8 mouse cellular contexts compared by ENCODE assay signal in genomic region chr6:71831581-71831960, GRCm38 (mm10). TPM values are rescaled to one million over a fixed set of nuclear protein-coding genes. Genes with fewer than 3 reads are reported as not detected.
DNase-seq lines count a peak whose midpoint lies in the region; ATAC-seq and TF ChIP-seq lines count a peak whose summit lies in the region.

No protein-coding gene starts in this region.

- H3K27ac ChIP-seq in heart, embryonic 12.5 days (ENCODE audit: poor library complexity, severe bottlenecking) = peak overlapping the region; percentile 93
- peak overlapping the region; percentile 95 for H3K27ac ChIP-seq in kidney, postnatal 0 days
- peak overlapping the region; percentile 98 for H3K27ac ChIP-seq in liver, embryonic 11.5 days (ENCODE audit: low read depth, low read length)
- peak overlapping the region; percentile 86 for H3K27ac ChIP-seq in stomach, embryonic 14.5 days (ENCODE audit: low read length)

- WGBS in heart, embryonic 12.5 days = 0% methylated on average over 21 of the region's 21 CpGs
- 3% methylated on average over 21 of the region's 21 CpGs for WGBS in kidney, postnatal 0 days
- WGBS in liver, embryonic 11.5 days = under 1% methylated on average over 21 of the region's 21 CpGs
- whole genome bisulfite sequencing in stomach, embryonic 14.5 days = under 1% methylated on average over 21 of the region's 21 CpGs

- no peak for TF ChIP-seq CTCF in kidney, postnatal 0 days (IDR thresholded peaks at IDR 0.05; ENCODE audit: low read depth)

- peaks cover 20% of the 10 kb centered on the region for H3K36me3 ChIP-seq in heart, embryonic 12.5 days
- H3K36me3 ChIP-seq in kidney, postnatal 0 days (ENCODE audit: insufficient read depth, low read length) = 0 out of 2 replicates have a peak, but pooled peaks cover 2% of the 10 kb centered on the region
- H3K36me3 ChIP-seq in liver, embryonic 11.5 days (ENCODE audit: control insufficient read depth, insufficient read depth, low read length) = peaks cover 7% of the 10 kb centered on the region; the same call in 1 of the 2 replicates
- H3K36me3 ChIP-seq in stomach, embryonic 14.5 days (ENCODE audit: control insufficient read depth, insufficient read depth, low read length) = no peaks in the 10 kb centered on the region; the same call in 1 of the 2 replicates

- peak; percentile 94 for ATAC-seq in erythroid progenitor cell, adult 5-6 weeks (replicated peaks; ENCODE audit: low FRiP score, poor library complexity, severe bottlenecking)
- peak; percentile 99 for ATAC-seq in heart, embryonic 12.5 days (ENCODE audit: insufficient number of reproducible peaks, low FRiP score)
- ATAC-seq in kidney, postnatal 0 days (replicated peaks; ENCODE audit: low FRiP score, low read depth) = peak; percentile 99
- ATAC-seq in liver, embryonic 11.5 days (replicated peaks; ENCODE audit: low FRiP score) = peak; percentile 98
- ATAC-seq in stomach, embryonic 14.5 days (ENCODE audit: insufficient number of reproducible peaks, insufficient read depth, low FRiP score, low read depth) = peak; percentile 99

- no peaks in the 10 kb centered on the region for H3K9me3 ChIP-seq in heart, embryonic 12.5 days (replicated peaks)
- H3K9me3 ChIP-seq in kidney, postnatal 0 days (replicated peaks; ENCODE audit: low read length) = no peaks in the 10 kb centered on the region
- no peaks in the 10 kb centered on the region for H3K9me3 ChIP-seq in liver, embryonic 11.5 days (ENCODE audit: control insufficient read depth, low read length)
- H3K9me3 ChIP-seq in stomach, embryonic 14.5 days (ENCODE audit: control insufficient read depth, low read depth, low read length) = no peaks in the 10 kb centered on the region

- peak; percentile 97 for DNase-seq in CD4-positive helper T cell, adult 2 months (ENCODE audit: low read depth, low spot score)
- peak; percentile 94 for DNase-seq in brain, embryonic 18.5 days (ENCODE audit: low read depth, low spot score)
- peak; percentile 98 for DNase-seq in kidney, postnatal 0 days (ENCODE audit: low spot score)
- peak; percentile 88 for DNase-seq in liver, embryonic 11.5 days (ENCODE audit: low spot score)
- peak; percentile 95 for DNase-seq in naive thymus-derived CD4-positive, alpha-beta T cell, adult 2 months (ENCODE audit: low read depth)

- H3K4me2 ChIP-seq in heart, embryonic 12.5 days = peak overlapping the region; percentile 72
- peak overlapping the region; percentile 72 for H3K4me2 ChIP-seq in kidney, postnatal 0 days (ENCODE audit: low read length)
- peak overlapping the region; percentile 66 for H3K4me2 ChIP-seq in liver, embryonic 11.5 days
- peak overlapping the region; percentile 80 for H3K4me2 ChIP-seq in stomach, embryonic 14.5 days (replicated peaks; ENCODE audit: low read depth, low read length)

- peak overlapping the region; percentile 86 for H3K4me3 ChIP-seq in heart, embryonic 12.5 days
- H3K4me3 ChIP-seq in kidney, postnatal 0 days (replicated peaks; ENCODE audit: low read depth, low read length) = peak overlapping the region; percentile 95
- H3K4me3 ChIP-seq in liver, embryonic 11.5 days (ENCODE audit: low read depth, low read length) = peak overlapping the region; percentile 99
- H3K4me3 ChIP-seq in stomach, embryonic 14.5 days (ENCODE audit: low read depth, low read length) = peak overlapping the region; percentile 88

- H3K4me1 ChIP-seq in heart, embryonic 12.5 days (replicated peaks) = peaks cover 5% of the 10 kb centered on the region
- 0 out of 2 replicates have a peak, but pooled peaks cover 6% of the 10 kb centered on the region for H3K4me1 ChIP-seq in kidney, postnatal 0 days (replicated peaks; ENCODE audit: insufficient read depth, low read length)
- H3K4me1 ChIP-seq in liver, embryonic 11.5 days (replicated peaks; ENCODE audit: control insufficient read depth, insufficient read depth, low read length) = peaks cover 18% of the 10 kb centered on the region
- H3K4me1 ChIP-seq in stomach, embryonic 14.5 days (ENCODE audit: control insufficient read depth, insufficient read depth, low read length) = peaks cover 6% of the 10 kb centered on the region

- H3K27me3 ChIP-seq in heart, embryonic 12.5 days (replicated peaks) = no peaks in the 10 kb centered on the region
- no peaks in the 10 kb centered on the region for H3K27me3 ChIP-seq in kidney, postnatal 0 days (ENCODE audit: insufficient read depth, low read length)
- no peaks in the 10 kb centered on the region for H3K27me3 ChIP-seq in liver, embryonic 11.5 days (replicated peaks; ENCODE audit: control insufficient read depth, insufficient read depth, low read length)
- no peaks in the 10 kb centered on the region for H3K27me3 ChIP-seq in stomach, embryonic 14.5 days (ENCODE audit: control insufficient read depth, insufficient read depth, low read length)

- peak overlapping the region; percentile 93 for H3K9ac ChIP-seq in heart, embryonic 12.5 days
- peak overlapping the region; percentile 90 for H3K9ac ChIP-seq in kidney, postnatal 0 days (ENCODE audit: low read depth, low read length)
- H3K9ac ChIP-seq in liver, embryonic 11.5 days (ENCODE audit: low read depth, low read length) = peak overlapping the region; percentile 99
- peak overlapping the region; percentile 64 for H3K9ac ChIP-seq in stomach, embryonic 14.5 days (replicated peaks; ENCODE audit: low read depth, low read length)

RNA-seq across cellular contexts. Expression of gene Immt, which starts 0.4 kb away (rescaled TPM):
- 72.1 and 78.4 TPM in 2 replicates for total RNA-seq in erythroid progenitor cell, adult 5-6 weeks (2015; ENCODE audit: low replicate concordance)
- total RNA-seq in erythroid progenitor cell, adult 5-6 weeks (2017; ENCODE audit: low replicate concordance) = 79.6 and 98.6 TPM in 2 replicates
- polyA plus RNA-seq in heart, embryonic 12.5 days (2016; fragmentation: Nextera tagmentation; extraction: Ambion mirVana) = 279 and 297 TPM in 2 replicates
- 222 and 244 TPM in 2 replicates for polyA plus RNA-seq in kidney, postnatal 0 days (2015; fragmentation: Nextera tagmentation; extraction: Ambion mirVana)
- polyA plus RNA-seq in liver, embryonic 11.5 days (2014; fragmentation: Nextera tagmentation; extraction: Ambion mirVana) = 222 and 247 TPM in 2 replicates
- 185 and 186 TPM in 2 replicates for polyA plus RNA-seq in stomach, embryonic 14.5 days (2014; fragmentation: Nextera tagmentation; extraction: Ambion mirVana)

RNA-seq across cellular contexts. Expression of gene Mrpl35, which starts 4.8 kb away (rescaled TPM):
- 5.8 and 5.9 TPM in 2 replicates for total RNA-seq in erythroid progenitor cell, adult 5-6 weeks (2015; ENCODE audit: low replicate concordance)
- 8.0 and 17.9 TPM in 2 replicates for total RNA-seq in erythroid progenitor cell, adult 5-6 weeks (2017; ENCODE audit: low replicate concordance)
- 50.0 and 53.5 TPM in 2 replicates for polyA plus RNA-seq in heart, embryonic 12.5 days (2016; fragmentation: Nextera tagmentation; extraction: Ambion mirVana)
- polyA plus RNA-seq in kidney, postnatal 0 days (2015; fragmentation: Nextera tagmentation; extraction: Ambion mirVana) = 85.6 and 86.4 TPM in 2 replicates
- 110 and 111 TPM in 2 replicates for polyA plus RNA-seq in liver, embryonic 11.5 days (2014; fragmentation: Nextera tagmentation; extraction: Ambion mirVana)
- 60.3 and 65.8 TPM in 2 replicates for polyA plus RNA-seq in stomach, embryonic 14.5 days (2014; fragmentation: Nextera tagmentation; extraction: Ambion mirVana)

Comparison
In these comparisons a context has a peak if more than half of its experiments do, and no peak if none do; other contexts are left out.
1. Peak in every context shown above with its lines: DNase-seq, ATAC-seq, H3K4me3 ChIP-seq and H3K27ac ChIP-seq.